Mouse (Mus musculus) WW6 (cell line): ENCODE data around the gene Nckap5.
A peak's percentile ranks its signal among the peaks of the same experiment; 100 is the strongest.

ENCODE experiments used
- DNase-seq: peaks from one replicate; pipeline ENCODE4 v3.0.0-alpha.2; 2013; ENCODE audit warnings: low read depth, low spot score

Gene Nckap5

DNA sequence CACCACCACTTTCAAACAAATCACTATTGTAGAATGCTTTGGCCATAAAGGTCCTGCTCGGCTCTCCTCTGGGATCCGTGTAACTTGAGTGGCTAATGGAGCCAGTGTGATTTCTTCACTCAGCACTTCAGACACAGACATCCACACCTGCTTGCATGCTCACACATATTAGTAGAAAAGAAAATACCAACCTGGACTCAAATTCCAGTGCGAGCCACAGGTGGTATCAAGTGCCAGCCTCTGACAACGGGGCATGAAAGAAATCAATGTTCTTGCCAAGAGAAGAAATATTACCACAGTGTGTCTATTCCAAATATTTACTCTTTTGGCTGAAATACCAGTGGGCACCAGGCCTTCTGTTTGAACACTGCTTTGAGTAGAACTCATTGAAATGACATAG lies 208.6 kb downstream of the Nckap5 start:
- DNase-seq, result no peak

DNA sequence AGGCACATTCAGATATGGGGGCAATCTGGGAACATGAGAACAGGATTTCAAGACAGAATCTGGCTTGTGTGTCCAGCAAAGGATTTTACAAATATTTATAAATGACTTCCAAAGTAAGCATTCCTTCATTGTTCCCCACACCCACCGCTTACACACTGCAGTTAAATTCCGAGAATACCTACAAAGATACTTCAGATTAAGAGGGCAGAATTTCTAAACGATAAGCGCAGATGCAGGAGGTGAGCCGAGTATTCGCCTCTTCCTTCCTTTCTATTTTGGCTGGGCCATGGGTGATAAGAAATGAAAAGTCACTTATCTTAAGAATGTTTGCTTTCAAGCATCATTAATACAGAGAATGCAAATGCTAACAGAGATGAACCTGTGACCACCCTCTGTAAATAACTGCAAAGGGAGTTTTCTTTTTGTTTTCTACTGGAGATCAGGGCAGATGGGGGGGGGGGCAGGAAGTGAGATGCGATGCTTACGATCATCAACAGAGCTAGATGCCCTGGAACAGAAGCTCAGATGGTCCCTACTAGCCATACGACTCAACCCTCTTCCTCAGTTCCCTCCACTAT lies 213.0 kb downstream of the Nckap5 start:
- DNase-seq, result no peak

DNA sequence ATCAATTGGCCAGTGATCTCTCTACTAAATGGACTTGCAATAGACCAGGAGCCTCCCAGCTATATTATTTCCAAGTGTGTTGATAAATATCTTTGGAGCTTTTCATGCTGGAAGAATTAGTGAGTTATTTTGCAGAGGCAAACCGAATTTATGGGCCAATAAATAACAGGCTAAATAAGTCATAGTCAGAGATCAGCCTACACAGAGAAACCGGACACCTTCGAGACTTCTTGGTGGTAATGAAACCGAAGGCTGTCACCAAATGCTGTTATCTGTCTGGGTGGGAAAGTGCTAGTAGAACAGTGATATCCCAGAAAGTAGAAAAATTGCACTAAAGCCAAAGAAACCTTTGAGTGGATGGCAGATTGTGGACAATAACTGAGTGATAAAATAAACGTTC lies 213.6 kb downstream of the Nckap5 start:
- no peak for DNase-seq

DNA sequence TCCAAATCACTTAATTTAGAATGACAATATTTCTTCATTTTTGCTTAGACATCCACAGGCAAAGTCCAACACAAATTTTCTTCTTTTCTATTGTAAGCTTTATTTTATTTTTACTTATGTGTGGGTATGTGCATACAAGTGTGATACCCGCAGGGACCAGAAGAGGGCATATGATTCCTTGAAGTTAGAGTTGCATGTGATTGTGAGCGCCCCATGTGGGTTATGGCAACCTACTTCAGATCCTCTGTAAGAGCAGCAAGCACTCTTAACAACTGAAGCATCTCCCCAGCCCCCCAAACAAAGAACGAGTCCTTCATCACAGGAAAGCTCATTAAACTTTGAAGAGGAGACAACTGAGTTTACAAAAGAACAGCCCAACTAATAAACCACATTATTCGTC lies 217.7 kb downstream of the Nckap5 start:
- DNase-seq, result peak; percentile 14

- no peak for DNase-seq
Observed at GRCm38 (mm10) chr1:126608586-126608985, 222.0 kb downstream of the Nckap5 start.

GRCm38 (mm10) chr1:126606189-126607080 lies 224.2 kb downstream of the Nckap5 start:
- no peak for DNase-seq

GRCm38 (mm10) chr1:126604551-126604950 lies 226.0 kb downstream of the Nckap5 start:
- no peak for DNase-seq

DNA sequence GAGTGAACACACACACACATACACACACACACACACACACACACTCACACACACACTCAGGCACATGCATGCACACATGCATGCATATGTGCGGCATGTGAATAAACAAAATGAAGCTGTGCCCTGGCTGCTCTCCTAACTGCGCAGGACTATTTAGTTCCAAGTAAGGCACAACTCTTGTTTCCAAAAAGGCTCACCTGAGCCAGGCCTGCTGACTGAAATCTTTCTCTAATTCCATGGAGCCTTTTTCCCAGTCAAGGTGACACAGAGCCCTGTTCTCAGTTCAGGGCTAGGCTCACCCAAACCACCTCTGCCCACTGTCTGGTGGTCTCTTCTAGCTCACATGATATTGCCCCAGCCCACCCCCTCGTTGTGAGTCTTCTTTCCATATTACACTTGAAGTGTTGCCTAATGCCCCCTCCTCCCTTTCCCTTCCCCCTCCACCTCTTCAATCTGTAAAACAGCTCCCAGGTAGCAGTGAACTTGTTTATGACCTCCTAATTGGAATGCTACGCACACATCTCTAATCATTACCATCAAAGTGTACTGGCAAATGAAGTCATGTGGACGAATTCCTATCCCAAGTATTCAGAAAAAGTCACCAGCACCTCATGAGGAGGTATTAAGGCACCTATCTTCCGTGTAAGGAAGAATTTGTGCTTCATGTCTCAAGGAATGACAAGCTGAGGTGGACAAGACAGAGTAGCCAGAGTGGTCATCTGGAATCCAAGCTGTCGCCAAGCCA lies 226.7 kb downstream of the Nckap5 start:
- no peak for DNase-seq

DNA sequence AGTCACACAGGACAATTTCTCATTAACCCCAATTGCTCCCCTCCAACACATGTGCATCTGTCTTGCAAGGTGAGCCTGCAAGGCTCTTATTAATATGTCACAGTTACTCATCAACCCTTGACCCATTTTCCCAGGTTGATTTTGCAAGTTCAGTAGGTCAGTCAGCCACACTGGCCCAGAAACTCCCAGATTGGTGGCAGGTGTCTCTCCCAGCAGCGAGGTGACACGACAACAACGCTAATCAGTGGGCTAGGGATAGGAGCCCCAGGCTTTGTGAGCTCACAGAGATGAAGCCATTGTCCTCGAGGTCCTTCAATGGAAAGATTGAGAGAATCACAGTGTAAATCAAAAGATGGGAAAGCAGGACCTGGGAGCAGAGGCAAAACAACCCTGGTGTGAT lies 230.0 kb downstream of the Nckap5 start:
- DNase-seq, result no peak

DNA sequence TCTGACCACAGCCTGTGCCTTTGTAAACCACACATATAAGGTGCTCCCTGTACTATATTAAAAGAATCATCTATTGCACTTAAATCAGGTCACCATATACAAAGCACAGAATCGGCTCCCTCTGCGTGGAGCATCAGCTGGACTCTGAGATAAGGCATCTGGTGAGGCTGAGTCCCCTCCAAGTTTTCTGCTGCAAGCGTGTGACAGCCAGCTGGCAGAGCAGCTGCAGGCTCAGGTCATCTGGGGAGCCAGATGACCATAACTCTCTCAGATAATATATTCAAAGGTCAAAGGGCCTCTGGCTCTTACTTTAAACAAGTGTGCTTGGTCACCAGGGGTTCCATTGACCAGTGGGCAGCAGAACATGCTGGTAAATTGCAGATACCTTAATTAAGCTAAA lies 233.2 kb downstream of the Nckap5 start:
- no peak for DNase-seq

DNA sequence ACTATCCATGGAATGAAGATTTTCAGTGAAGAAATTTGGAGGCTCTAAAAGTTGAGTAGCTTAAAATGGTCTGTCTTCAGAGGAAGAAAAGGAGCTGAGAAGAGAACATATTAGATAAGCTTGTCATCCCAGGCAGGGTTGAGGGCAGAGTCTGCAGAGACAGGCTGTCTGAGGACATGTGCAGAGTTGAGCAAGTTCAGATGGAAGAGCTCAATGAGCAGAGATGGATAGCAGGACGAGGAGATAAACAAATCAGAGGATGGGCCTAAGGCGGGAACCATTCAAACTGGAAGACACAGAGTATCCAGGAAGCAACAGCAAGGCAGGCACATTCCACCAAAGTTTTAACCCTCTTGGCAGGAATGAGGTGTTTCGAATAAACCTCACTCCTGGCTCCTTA lies 235.8 kb downstream of the Nckap5 start:
- DNase-seq, result no peak

GRCm38 (mm10) chr1:126593044-126593805 lies 237.4 kb downstream of the Nckap5 start:
- no peak for DNase-seq

GRCm38 (mm10) chr1:126590911-126591310 lies 239.7 kb downstream of the Nckap5 start:
- no peak for DNase-seq

GRCm38 (mm10) chr1:126578163-126578562 lies 252.4 kb downstream of the Nckap5 start:
- no peak for DNase-seq

GRCm38 (mm10) chr1:126574295-126574694 lies 256.3 kb downstream of the Nckap5 start:
- DNase-seq, result no peak

GRCm38 (mm10) chr1:126573714-126574113 lies 256.9 kb downstream of the Nckap5 start:
- DNase-seq, result no peak

DNA sequence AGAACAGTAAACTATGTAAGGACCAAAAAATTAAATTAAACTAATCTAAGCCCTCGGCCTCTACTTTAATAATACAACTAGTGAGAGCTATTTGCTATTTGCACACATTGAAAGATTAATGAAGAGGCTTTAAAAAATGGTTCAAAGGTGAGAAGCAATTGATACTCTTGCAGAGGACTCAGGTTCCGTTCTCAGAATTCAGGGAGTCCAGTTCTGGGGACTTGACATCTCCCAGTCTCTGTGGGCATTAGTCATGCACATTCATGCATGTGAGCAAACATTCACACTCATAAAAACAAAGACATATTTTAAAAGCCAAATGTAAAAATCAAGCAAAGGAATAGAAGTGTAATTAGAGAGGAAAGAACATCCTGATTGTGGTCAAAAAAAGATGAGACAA lies 257.5 kb downstream of the Nckap5 start:
- DNase-seq, result no peak

DNA sequence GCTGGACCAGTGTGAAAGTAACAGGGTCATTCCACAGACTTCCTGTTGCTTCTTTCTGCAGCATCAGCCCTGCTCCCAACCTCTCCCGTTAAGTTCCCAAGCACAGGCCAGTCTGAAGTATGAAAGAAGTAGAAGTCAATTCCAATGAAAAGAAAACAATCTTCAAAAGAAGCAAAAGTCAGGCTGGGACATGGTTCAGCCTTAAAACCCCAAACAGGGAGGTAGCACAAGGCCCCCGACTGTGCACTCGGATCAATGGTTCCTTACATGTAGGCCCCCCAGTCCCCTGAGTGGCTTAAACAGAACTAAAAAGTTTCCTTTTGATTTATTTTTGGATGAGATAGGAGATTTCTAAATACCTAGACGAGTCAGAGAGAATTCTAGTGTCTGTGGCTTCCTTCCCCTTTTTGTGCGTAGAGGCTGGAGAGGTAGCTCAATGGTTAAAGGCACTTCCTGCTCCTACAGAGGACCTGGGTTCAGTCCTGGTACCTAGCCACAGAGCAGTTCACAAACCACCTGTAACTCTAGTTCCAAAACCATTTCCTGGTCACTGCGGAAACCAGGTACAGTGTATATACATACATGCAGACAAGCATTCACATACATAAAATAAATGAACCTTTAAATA lies 260.9 kb downstream of the Nckap5 start:
- no peak for DNase-seq

DNA sequence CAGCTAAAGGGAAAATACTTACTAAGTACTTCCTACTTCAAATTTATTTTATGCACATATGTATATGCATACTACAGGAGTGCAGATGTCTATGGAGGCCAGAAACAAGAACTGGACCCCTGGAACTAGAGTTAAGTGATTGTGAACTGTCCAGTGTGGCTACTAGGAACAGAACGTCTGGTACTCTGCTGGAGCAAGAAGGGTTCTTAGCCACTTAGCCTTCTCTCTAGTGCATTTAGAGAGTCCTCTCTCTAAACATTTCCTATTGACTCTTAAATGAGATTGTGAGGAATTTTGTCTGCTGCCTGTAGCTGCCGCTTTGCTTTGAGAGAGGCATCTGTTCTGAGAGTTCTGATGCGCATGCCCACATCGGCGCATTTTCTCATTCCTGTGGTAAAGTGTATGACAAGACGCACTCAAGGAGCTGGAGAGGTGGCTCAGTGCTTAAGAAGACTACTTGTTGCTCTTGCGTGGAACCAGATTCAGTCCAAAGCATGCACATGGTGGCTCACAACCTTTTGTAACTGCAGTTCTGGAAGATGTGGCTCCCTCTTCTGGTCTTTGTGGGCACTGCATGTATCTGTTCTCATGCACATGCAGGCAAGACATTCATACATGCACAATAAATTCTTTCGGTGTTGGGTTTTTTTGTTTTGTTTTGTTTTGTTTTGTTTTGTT lies 261.9 kb downstream of the Nckap5 start:
- DNase-seq, result peak; percentile 14

DNA sequence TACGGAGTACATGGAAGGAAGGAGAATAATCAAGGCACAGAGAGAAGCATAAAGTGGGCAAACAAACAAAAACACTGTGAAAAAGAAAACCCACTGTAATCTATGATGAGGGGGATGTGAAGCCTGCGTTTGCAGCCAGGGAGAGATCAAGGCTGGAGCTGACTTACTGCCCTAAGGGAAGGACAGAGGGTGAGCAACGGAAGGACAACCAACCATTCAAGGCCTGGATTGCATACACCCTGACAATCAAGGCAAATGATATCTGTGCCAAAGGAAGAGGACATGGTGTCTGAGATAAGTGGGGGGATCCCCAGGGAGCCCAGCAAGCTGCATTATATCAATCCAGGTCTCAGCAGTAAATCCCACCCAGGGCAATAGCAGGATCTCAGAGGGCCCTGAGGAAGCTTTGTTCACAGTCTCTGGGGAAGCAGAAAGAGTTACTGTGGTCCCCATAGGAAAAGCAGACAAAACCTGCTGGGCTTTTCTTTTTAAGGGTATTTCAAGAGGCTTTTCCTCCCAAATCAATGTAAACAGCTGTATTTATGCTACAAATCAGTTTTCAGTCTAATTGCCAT lies 265.4 kb downstream of the Nckap5 start:
- DNase-seq, result no peak
